Mouse (Mus musculus): ENCODE measurements around the gene Ect2l. TPM values are rescaled to one million over a fixed set of nuclear protein-coding genes. Genes with fewer than 3 reads are reported as not detected.
A peak's percentile ranks its signal among the peaks of the same experiment; 100 is the strongest.

Gene Ect2l
- polyA plus RNA-seq, 1 experiment = 1.5 TPM

- H3K4me1 ChIP-seq (ENCODE audit: control insufficient read depth, insufficient read depth, low read length) = no peaks in the 10 kb centered on the region
- 88% methylated on average over 8 of the region's 8 CpGs for WGBS
- TF ChIP-seq CTCF (IDR thresholded peaks at IDR 0.05; ENCODE audit: insufficient read depth, low read length) = no peak
- no peak for TF ChIP-seq POLR2A (IDR thresholded peaks at IDR 0.05; ENCODE audit: borderline replicate concordance, extremely low read depth, low read depth, low read length)
- no peak overlapping the region for H3K4me3 ChIP-seq (replicated peaks; ENCODE audit: extremely low read depth, low read depth, low read length)
- DNase-seq = no peak
Observed at GRCm38 (mm10) chr10:18118336-18118735, 92.4 kb downstream of the Ect2l start.

GRCm38 (mm10) chr10:18113473-18114093 lies 97.1 kb downstream of the Ect2l start:
- Histone ChIP-seq H3K4me3 (replicated peaks; ENCODE audit: extremely low read depth, low read depth, low read length) (no peak overlapping the region), H3K4me1 (ENCODE audit: control insufficient read depth, insufficient read depth, low read length) (no peaks in the 10 kb centered on the region)
- DNase-seq = no peak
- 82% methylated on average over 10 of the region's 10 CpGs for WGBS
- no peak for TF ChIP-seq CTCF (IDR thresholded peaks at IDR 0.05; ENCODE audit: insufficient read depth, low read length)
- TF ChIP-seq POLR2A (IDR thresholded peaks at IDR 0.05; ENCODE audit: borderline replicate concordance, extremely low read depth, low read depth, low read length) = no peak

- no peak for DNase-seq
- no peak overlapping the region for H3K4me3 ChIP-seq (replicated peaks; ENCODE audit: extremely low read depth, low read depth, low read length)
- no peaks in the 10 kb centered on the region for H3K4me1 ChIP-seq (ENCODE audit: control insufficient read depth, insufficient read depth, low read length)
- no peak for TF ChIP-seq POLR2A (IDR thresholded peaks at IDR 0.05; ENCODE audit: borderline replicate concordance, extremely low read depth, low read depth, low read length)
- TF ChIP-seq CTCF (IDR thresholded peaks at IDR 0.05; ENCODE audit: insufficient read depth, low read length) = no peak
Observed at GRCm38 (mm10) chr10:18110940-18111339, 99.8 kb downstream of the Ect2l start.

GRCm38 (mm10) chr10:18107471-18107870 lies 103.2 kb downstream of the Ect2l start:
- TF ChIP-seq POLR2A (IDR thresholded peaks at IDR 0.05; ENCODE audit: borderline replicate concordance, extremely low read depth, low read depth, low read length) = no peak
- TF ChIP-seq CTCF (IDR thresholded peaks at IDR 0.05; ENCODE audit: insufficient read depth, low read length) = peak; percentile 32
- no peaks in the 10 kb centered on the region for H3K4me1 ChIP-seq (ENCODE audit: control insufficient read depth, insufficient read depth, low read length)
- no peak overlapping the region for H3K4me3 ChIP-seq (replicated peaks; ENCODE audit: extremely low read depth, low read depth, low read length)
- no peak for DNase-seq
- WGBS = 64% methylated on average over 5 of the region's 5 CpGs

- 66% methylated on average over 5 of the region's 5 CpGs for WGBS
Observed at GRCm38 (mm10) chr10:18102166-18102565, 108.5 kb downstream of the Ect2l start.

GRCm38 (mm10) chr10:18090691-18091090 lies 120.0 kb downstream of the Ect2l start:
- DNase-seq = no peak
- TF ChIP-seq POLR2A (IDR thresholded peaks at IDR 0.05; ENCODE audit: borderline replicate concordance, extremely low read depth, low read depth, low read length) (no peak), CTCF (IDR thresholded peaks at IDR 0.05; ENCODE audit: insufficient read depth, low read length) (no peak)
- Histone ChIP-seq H3K4me1 (ENCODE audit: control insufficient read depth, insufficient read depth, low read length) (no peaks in the 10 kb centered on the region), H3K4me3 (replicated peaks; ENCODE audit: extremely low read depth, low read depth, low read length) (no peak overlapping the region)

More at GRCm38 (mm10) chr10:18102166-18102565, 108.5 kb downstream of the Ect2l start:
- DNase-seq = no peak
- TF ChIP-seq CTCF (IDR thresholded peaks at IDR 0.05; ENCODE audit: insufficient read depth, low read length) (no peak), POLR2A (IDR thresholded peaks at IDR 0.05; ENCODE audit: borderline replicate concordance, extremely low read depth, low read depth, low read length) (no peak)
- Histone ChIP-seq H3K4me1 (ENCODE audit: control insufficient read depth, insufficient read depth, low read length) (no peaks in the 10 kb centered on the region), H3K4me3 (replicated peaks; ENCODE audit: extremely low read depth, low read depth, low read length) (no peak overlapping the region)

- TF ChIP-seq CTCF (IDR thresholded peaks at IDR 0.05; ENCODE audit: insufficient read depth, low read length) = no peak
- TF ChIP-seq POLR2A (IDR thresholded peaks at IDR 0.05; ENCODE audit: borderline replicate concordance, extremely low read depth, low read depth, low read length) = no peak
- WGBS = 77% methylated on average over 6 of the region's 6 CpGs
- no peaks in the 10 kb centered on the region; the same call in none of the 2 replicates for H3K4me1 ChIP-seq (ENCODE audit: control insufficient read depth, insufficient read depth, low read length)
Observed at GRCm38 (mm10) chr10:18082772-18083171, 127.9 kb downstream of the Ect2l start.

GRCm38 (mm10) chr10:18081536-18081935 lies 129.2 kb downstream of the Ect2l start:
- 76% methylated on average over 1 of the region's 1 CpGs for WGBS
- no peak for DNase-seq
- Histone ChIP-seq H3K4me3 (replicated peaks; ENCODE audit: extremely low read depth, low read depth, low read length) (no peak overlapping the region), H3K4me1 (ENCODE audit: control insufficient read depth, insufficient read depth, low read length) (no peaks in the 10 kb centered on the region; the same call in none of the 2 replicates)
- TF ChIP-seq CTCF (IDR thresholded peaks at IDR 0.05; ENCODE audit: insufficient read depth, low read length) = no peak

More at GRCm38 (mm10) chr10:18082772-18083171, 127.9 kb downstream of the Ect2l start:
- no peak overlapping the region for H3K4me3 ChIP-seq (replicated peaks; ENCODE audit: extremely low read depth, low read depth, low read length)
- no peak for DNase-seq

Other genes starting within 250 kb of the Ect2l start
- gene Abracl, start 187.6 kb downstream of the Ect2l start, polyA plus RNA-seq (2012; rRNA removed) = 5.9 and 8.4 TPM in 2 replicates
- 42.2 and 49.6 TPM in 2 replicates for gene Reps1, start 155.0 kb downstream of the Ect2l start, polyA plus RNA-seq (2012; rRNA removed)
- gene Ccdc28a, start 24.1 kb upstream of the Ect2l start, polyA plus RNA-seq (2012; rRNA removed) = 13.7 and 19.2 TPM in 2 replicates
- gene Nhsl1, start 108.1 kb upstream of the Ect2l start, polyA plus RNA-seq (2012; rRNA removed) = 5.9 and 9.0 TPM in 2 replicates

Measured in lung, adult 2 months (tissue).